Mouse (Mus musculus) liver, embryonic 14.5 days (tissue): ENCODE results near the gene Necab3.

Experiments used
- CTCF ChIP-seq: IDR thresholded peaks from 2 replicates; pipeline ENCODE4 v1.5.1; 2016; ENCODE audit warnings: antibody characterized with exemption, low read depth, control low read depth
- EP300 ChIP-seq: IDR thresholded peaks from 2 replicates; pipeline ENCODE4 v1.6.1; 2016; ENCODE audit warnings: antibody characterized with exemption, low read depth

DNA sequence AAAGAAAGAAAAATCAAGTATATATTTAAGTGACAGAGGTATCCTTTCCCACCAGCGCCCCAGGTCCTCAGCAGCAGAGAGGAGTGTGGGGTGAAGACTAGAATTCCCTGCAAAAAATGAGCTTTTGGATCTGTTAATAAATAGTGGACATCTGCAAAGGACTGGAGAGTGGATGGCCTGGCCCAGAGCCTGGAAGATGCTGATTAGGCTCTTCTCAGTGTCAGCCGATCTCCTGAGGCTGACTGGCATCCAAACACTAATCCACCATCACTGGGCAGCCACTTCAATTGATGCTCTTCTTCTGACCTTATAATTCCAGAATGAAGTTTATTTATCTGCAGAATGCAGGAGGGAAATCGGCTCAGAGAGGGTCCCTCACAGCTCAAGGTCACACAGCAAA lies 14.3 kb upstream of the Necab3 start:
- TF ChIP-seq CTCF (no peak), EP300 (no peak)
